Mouse (Mus musculus): ENCODE measurements at regions not wholly inside any gene's neighbourhood (a gene's known extent, or its start where the extent isn't known, plus 50 kb on each side); places are given as distances from the start of the nearest gene placed in this dataset.

- H3K36me3 ChIP-seq = no peaks in the 10 kb centered on the region
- peaks cover 4% of the 10 kb centered on the region; the same call in 1 of the 2 replicates for H3K4me1 ChIP-seq
- no peak overlapping the region for H3K4me3 ChIP-seq (replicated peaks)
- no peak for ATAC-seq (replicated peaks; ENCODE audit: low FRiP score)
- H3K9me3 ChIP-seq (replicated peaks) = no peaks in the 10 kb centered on the region
- 92% methylated on average over 6 of the region's 6 CpGs for WGBS
- no peak overlapping the region for H3K4me2 ChIP-seq
- no peaks in the 10 kb centered on the region for H3K27me3 ChIP-seq
- no peak overlapping the region for H3K27ac ChIP-seq
- H3K9ac ChIP-seq = no peak overlapping the region
These were observed 137.5 kb upstream of the Arg1 start for GRCm38 (mm10) chr10:25064701-25065362.

GRCm38 (mm10) chr10:25061402-25062055 is 134.2 kb upstream of the Arg1 start:
- Histone ChIP-seq H3K27me3 (no peaks in the 10 kb centered on the region), H3K4me2 (no peak overlapping the region), H3K27ac (no peak overlapping the region), H3K4me3 (replicated peaks) (no peak overlapping the region), H3K9ac (no peak overlapping the region), H3K9me3 (replicated peaks) (no peaks in the 10 kb centered on the region), H3K36me3 (no peaks in the 10 kb centered on the region), H3K4me1 (peaks cover 4% of the 10 kb centered on the region; the same call in 1 of the 2 replicates)
- 21% methylated on average over 13 of the region's 13 CpGs for WGBS
- ATAC-seq (replicated peaks; ENCODE audit: low FRiP score) = no peak

GRCm38 (mm10) chr10:25058694-25059093 is 131.4 kb upstream of the Arg1 start:
- H3K4me2 ChIP-seq = no peak overlapping the region
- no peak overlapping the region for H3K9ac ChIP-seq
- no peak overlapping the region for H3K27ac ChIP-seq
- no peaks in the 10 kb centered on the region for H3K9me3 ChIP-seq (replicated peaks)
- no peaks in the 10 kb centered on the region for H3K27me3 ChIP-seq
- peaks cover 4% of the 10 kb centered on the region; the same call in 1 of the 2 replicates for H3K4me1 ChIP-seq
- WGBS = 79% methylated on average over 11 of the region's 11 CpGs
- no peak for ATAC-seq (replicated peaks; ENCODE audit: low FRiP score)
- no peak overlapping the region for H3K4me3 ChIP-seq (replicated peaks)
- H3K36me3 ChIP-seq = no peaks in the 10 kb centered on the region

GRCm38 (mm10) chr10:25051998-25052397 is 124.7 kb upstream of the Arg1 start:
- 79% methylated on average over 3 of the region's 3 CpGs for WGBS
- H3K27ac ChIP-seq = no peak overlapping the region
- no peak overlapping the region for H3K4me2 ChIP-seq
- no peaks in the 10 kb centered on the region for H3K36me3 ChIP-seq
- no peak for ATAC-seq (replicated peaks; ENCODE audit: low FRiP score)
- H3K27me3 ChIP-seq = no peaks in the 10 kb centered on the region
- no peak overlapping the region for H3K9ac ChIP-seq
- H3K4me3 ChIP-seq (replicated peaks) = no peak overlapping the region
- peaks cover 6% of the 10 kb centered on the region; the same call in 1 of the 2 replicates for H3K9me3 ChIP-seq (replicated peaks)
- no peaks in the 10 kb centered on the region for H3K4me1 ChIP-seq

- no peak for ATAC-seq (replicated peaks; ENCODE audit: low FRiP score)
- no peak overlapping the region for H3K27ac ChIP-seq
- 84% methylated on average over 5 of the region's 5 CpGs for WGBS
- H3K9me3 ChIP-seq (replicated peaks) = peaks cover 6% of the 10 kb centered on the region; the same call in 1 of the 2 replicates
- no peak overlapping the region for H3K4me2 ChIP-seq
- H3K36me3 ChIP-seq = no peaks in the 10 kb centered on the region
- H3K9ac ChIP-seq = no peak overlapping the region
- no peaks in the 10 kb centered on the region for H3K27me3 ChIP-seq
- no peaks in the 10 kb centered on the region for H3K4me1 ChIP-seq
- H3K4me3 ChIP-seq (replicated peaks) = no peak overlapping the region
These were observed 124.1 kb upstream of the Arg1 start for GRCm38 (mm10) chr10:25051368-25051874.

GRCm38 (mm10) chr10:25041221-25041620 is 113.9 kb upstream of the Arg1 start:
- H3K36me3 ChIP-seq = no peaks in the 10 kb centered on the region

GRCm38 (mm10) chr10:25039926-25040325 is 112.6 kb upstream of the Arg1 start:
- no peak for ATAC-seq (replicated peaks; ENCODE audit: low FRiP score)
- Histone ChIP-seq H3K4me3 (replicated peaks) (no peak overlapping the region), H3K9ac (no peak overlapping the region), H3K27me3 (no peaks in the 10 kb centered on the region), H3K27ac (no peak overlapping the region), H3K4me1 (no peaks in the 10 kb centered on the region), H3K36me3 (no peaks in the 10 kb centered on the region), H3K9me3 (replicated peaks) (no peaks in the 10 kb centered on the region), H3K4me2 (no peak overlapping the region)
- WGBS = 88% methylated on average over 3 of the region's 3 CpGs

More at GRCm38 (mm10) chr10:25041221-25041620, 113.9 kb upstream of the Arg1 start:
- H3K27ac ChIP-seq = no peak overlapping the region
- 83% methylated on average over 4 of the region's 4 CpGs for WGBS
- no peaks in the 10 kb centered on the region for H3K27me3 ChIP-seq
- no peak overlapping the region for H3K9ac ChIP-seq
- H3K4me2 ChIP-seq = no peak overlapping the region
- no peak for ATAC-seq (replicated peaks; ENCODE audit: low FRiP score)
- H3K9me3 ChIP-seq (replicated peaks) = no peaks in the 10 kb centered on the region
- H3K4me3 ChIP-seq (replicated peaks) = no peak overlapping the region
- no peaks in the 10 kb centered on the region for H3K4me1 ChIP-seq

- no peaks in the 10 kb centered on the region for H3K4me1 ChIP-seq
- H3K36me3 ChIP-seq = no peaks in the 10 kb centered on the region
These were observed 109.6 kb upstream of the Arg1 start for GRCm38 (mm10) chr10:25036928-25037327.

GRCm38 (mm10) chr10:25035363-25035762 is 108.1 kb upstream of the Arg1 start:
- ATAC-seq (replicated peaks; ENCODE audit: low FRiP score) = no peak
- no peaks in the 10 kb centered on the region for H3K9me3 ChIP-seq (replicated peaks)
- no peak overlapping the region for H3K4me2 ChIP-seq
- 83% methylated on average over 6 of the region's 6 CpGs for WGBS
- H3K4me1 ChIP-seq = no peaks in the 10 kb centered on the region
- no peaks in the 10 kb centered on the region for H3K27me3 ChIP-seq
- no peak overlapping the region for H3K9ac ChIP-seq
- H3K27ac ChIP-seq = no peak overlapping the region
- no peaks in the 10 kb centered on the region for H3K36me3 ChIP-seq
- no peak overlapping the region for H3K4me3 ChIP-seq (replicated peaks)

More at GRCm38 (mm10) chr10:25036928-25037327, 109.6 kb upstream of the Arg1 start:
- H3K27ac ChIP-seq = no peak overlapping the region
- no peak for ATAC-seq (replicated peaks; ENCODE audit: low FRiP score)
- WGBS = 80% methylated on average over 3 of the region's 3 CpGs
- no peak overlapping the region for H3K4me3 ChIP-seq (replicated peaks)
- H3K9ac ChIP-seq = no peak overlapping the region
- no peaks in the 10 kb centered on the region for H3K27me3 ChIP-seq
- no peaks in the 10 kb centered on the region for H3K9me3 ChIP-seq (replicated peaks)
- no peak overlapping the region for H3K4me2 ChIP-seq

GRCm38 (mm10) chr10:25032625-25033024 is 105.3 kb upstream of the Arg1 start:
- Histone ChIP-seq H3K36me3 (no peaks in the 10 kb centered on the region), H3K27me3 (no peaks in the 10 kb centered on the region), H3K4me1 (no peaks in the 10 kb centered on the region), H3K4me2 (no peak overlapping the region), H3K9ac (no peak overlapping the region), H3K27ac (no peak overlapping the region), H3K4me3 (replicated peaks) (no peak overlapping the region), H3K9me3 (replicated peaks) (0 out of 2 replicates have a peak, but pooled peaks cover 3% of the 10 kb centered on the region)
- ATAC-seq (replicated peaks; ENCODE audit: low FRiP score) = no peak
- WGBS = 48% methylated on average over 1 of the region's 1 CpGs

- WGBS = 58% methylated on average over 6 of the region's 6 CpGs
- no peaks in the 10 kb centered on the region for H3K4me1 ChIP-seq
- H3K27ac ChIP-seq = no peak overlapping the region
- H3K27me3 ChIP-seq = no peaks in the 10 kb centered on the region
- H3K36me3 ChIP-seq = no peaks in the 10 kb centered on the region
- no peak overlapping the region for H3K4me2 ChIP-seq
- no peak overlapping the region for H3K9ac ChIP-seq
- no peak for ATAC-seq (replicated peaks; ENCODE audit: low FRiP score)
- H3K9me3 ChIP-seq (replicated peaks) = 0 out of 2 replicates have a peak, but pooled peaks cover 3% of the 10 kb centered on the region
- no peak overlapping the region for H3K4me3 ChIP-seq (replicated peaks)
These were observed 102.2 kb upstream of the Arg1 start for GRCm38 (mm10) chr10:25029387-25029915.

GRCm38 (mm10) chr10:25023601-25024157 is 96.4 kb upstream of the Arg1 start:
- H3K27me3 ChIP-seq = no peaks in the 10 kb centered on the region
- H3K9me3 ChIP-seq (replicated peaks) = 0 out of 2 replicates have a peak, but pooled peaks cover 3% of the 10 kb centered on the region
- ATAC-seq (replicated peaks; ENCODE audit: low FRiP score) = no peak
- 71% methylated on average over 7 of the region's 7 CpGs for WGBS
- no peak overlapping the region for H3K4me3 ChIP-seq (replicated peaks)
- no peak overlapping the region for H3K4me2 ChIP-seq
- H3K4me1 ChIP-seq = no peaks in the 10 kb centered on the region
- H3K27ac ChIP-seq = no peak overlapping the region
- no peak overlapping the region for H3K9ac ChIP-seq
- H3K36me3 ChIP-seq = no peaks in the 10 kb centered on the region
